Mouse (Mus musculus): Measurements from ENCODE around the gene Pgghg. TPM values are rescaled to one million over a fixed set of nuclear protein-coding genes. Genes with fewer than 3 reads are reported as not detected.

Pgghg gene
- polyA plus RNA-seq, 1 experiment from 2014 or later: 15.8 TPM

DNA sequence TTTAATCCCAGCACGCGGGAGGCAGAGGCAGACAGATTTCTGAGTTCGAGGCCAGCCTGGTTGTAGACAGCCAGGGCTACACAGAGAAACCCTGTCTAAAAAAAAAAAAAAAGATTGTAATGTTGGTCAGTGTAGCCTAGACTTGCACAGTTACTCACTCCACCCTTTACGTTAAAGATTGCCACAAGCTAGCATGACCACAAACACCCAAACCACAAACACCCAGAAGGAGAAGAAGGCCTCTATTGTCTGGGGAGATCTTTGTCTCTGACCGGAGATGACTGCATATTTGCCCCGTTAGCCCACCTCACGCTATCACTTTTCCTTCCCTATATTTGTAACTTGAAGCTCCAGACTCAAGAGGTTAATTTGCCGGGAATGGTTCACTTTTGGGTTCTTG lies 40.5 kb downstream of the Pgghg start:
- WGBS: 90% methylated on average over 8 of the region's 8 CpGs
- Histone ChIP-seq H3K9ac (ENCODE audit: low read length) (no peak overlapping the region), H3K27me3 (ENCODE audit: control insufficient read depth, insufficient read depth, low read length) (no peaks in the 10 kb centered on the region), H3K27ac (ENCODE audit: low read depth, low read length) (no peak overlapping the region), H3K36me3 (ENCODE audit: control insufficient read depth, insufficient read depth, low read length) (no peaks in the 10 kb centered on the region), H3K4me3 (ENCODE audit: low read depth, low read length) (no peak overlapping the region), H3K9me3 (ENCODE audit: control insufficient read depth, low read length) (no peaks in the 10 kb centered on the region; the same call in 1 of the 2 replicates), H3K4me2 (ENCODE audit: low read depth, low read length, severe bottlenecking) (no peak overlapping the region), H3K4me1 (replicated peaks; ENCODE audit: control insufficient read depth, insufficient read depth, low read length) (no peaks in the 10 kb centered on the region)
- ATAC-seq (replicated peaks; ENCODE audit: low FRiP score): no peak
- DNase-seq (ENCODE audit: low spot score): no peak

DNA sequence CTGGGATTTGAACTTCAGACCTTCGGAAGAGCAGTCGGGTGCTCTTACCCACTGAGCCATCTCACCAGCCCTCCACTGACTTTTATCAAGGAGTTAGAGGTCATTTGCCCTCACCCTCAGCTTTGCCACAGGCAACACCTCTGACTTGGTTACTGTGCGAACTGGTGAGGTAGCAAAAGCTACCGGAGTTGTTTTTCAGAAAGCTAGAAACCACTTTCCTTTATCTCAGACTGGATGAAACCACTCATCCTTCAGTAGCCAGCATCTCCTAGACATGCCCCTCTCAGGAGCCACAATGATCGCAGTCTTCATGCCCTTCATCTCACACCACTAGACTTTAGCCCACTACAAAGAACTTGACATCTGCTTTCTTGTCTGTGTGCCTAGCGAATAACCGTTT lies 41.8 kb downstream of the Pgghg start:
- Histone ChIP-seq H3K27ac (ENCODE audit: low read depth, low read length) (no peak overlapping the region), H3K9me3 (ENCODE audit: control insufficient read depth, low read length) (no peaks in the 10 kb centered on the region; the same call in 1 of the 2 replicates), H3K36me3 (ENCODE audit: control insufficient read depth, insufficient read depth, low read length) (no peaks in the 10 kb centered on the region), H3K4me1 (replicated peaks; ENCODE audit: control insufficient read depth, insufficient read depth, low read length) (no peaks in the 10 kb centered on the region), H3K4me3 (ENCODE audit: low read depth, low read length) (no peak overlapping the region), H3K9ac (ENCODE audit: low read length) (no peak overlapping the region), H3K4me2 (ENCODE audit: low read depth, low read length, severe bottlenecking) (no peak overlapping the region), H3K27me3 (ENCODE audit: control insufficient read depth, insufficient read depth, low read length) (no peaks in the 10 kb centered on the region)
- no peak for ATAC-seq (replicated peaks; ENCODE audit: low FRiP score)
- WGBS: 93% methylated on average over 7 of the region's 7 CpGs
- DNase-seq (ENCODE audit: low spot score): no peak

DNA sequence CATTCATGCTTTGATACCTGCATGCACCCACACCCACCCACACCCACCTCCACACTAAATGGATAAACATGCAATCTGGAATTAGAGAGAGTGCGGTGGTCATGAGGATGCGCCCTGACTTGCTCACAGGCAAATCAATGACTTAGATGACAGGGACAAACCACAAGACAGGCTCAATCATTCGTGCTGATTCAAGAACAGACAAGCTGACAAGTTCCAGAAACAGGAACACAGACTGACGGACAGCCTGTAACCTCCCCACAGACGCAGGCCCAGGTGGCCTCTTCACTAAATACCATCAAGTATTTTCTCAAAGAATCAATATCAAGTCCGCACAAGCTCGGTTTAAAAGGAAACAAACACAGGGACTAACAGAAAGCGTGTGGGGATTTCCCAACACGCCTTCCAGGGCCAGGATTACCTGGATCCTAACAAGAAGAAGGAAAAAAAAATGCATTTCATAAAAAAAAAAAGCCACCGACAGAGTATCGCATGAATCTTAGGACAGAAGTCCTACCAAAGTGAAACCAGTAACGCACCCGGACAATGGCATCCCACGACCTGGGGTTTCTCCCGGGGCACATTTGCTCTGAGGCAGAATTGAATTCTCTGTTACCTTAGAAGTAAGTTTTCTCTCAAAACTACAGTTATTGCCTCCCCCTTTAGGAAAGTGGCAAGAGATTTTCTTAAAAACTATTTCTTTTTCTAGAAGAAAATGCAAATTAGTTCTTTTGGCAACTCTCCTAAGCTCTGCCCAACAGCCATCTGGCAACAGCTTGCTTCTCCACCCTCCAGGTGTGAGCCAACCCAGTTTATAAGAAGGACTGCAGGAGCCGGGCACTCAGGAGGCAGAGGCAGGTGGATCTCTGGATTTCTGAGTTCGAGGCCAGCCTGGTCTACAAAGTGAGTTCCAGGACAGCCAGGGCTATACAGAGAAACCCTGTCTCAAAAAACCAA lies 46.3 kb downstream of the Pgghg start:
- H3K9me3 ChIP-seq (ENCODE audit: control insufficient read depth, low read length): no peaks in the 10 kb centered on the region; the same call in 1 of the 2 replicates
- no peak for DNase-seq (ENCODE audit: low spot score)
- H3K4me2 ChIP-seq (ENCODE audit: low read depth, low read length, severe bottlenecking): no peak overlapping the region
- no peaks in the 10 kb centered on the region for H3K36me3 ChIP-seq (ENCODE audit: control insufficient read depth, insufficient read depth, low read length)
- ATAC-seq (replicated peaks; ENCODE audit: low FRiP score): no peak
- no peak overlapping the region for H3K4me3 ChIP-seq (ENCODE audit: low read depth, low read length)
- H3K9ac ChIP-seq (ENCODE audit: low read length): no peak overlapping the region
- no peak overlapping the region for H3K27ac ChIP-seq (ENCODE audit: low read depth, low read length)
- H3K27me3 ChIP-seq (ENCODE audit: control insufficient read depth, insufficient read depth, low read length): no peaks in the 10 kb centered on the region
- H3K4me1 ChIP-seq (replicated peaks; ENCODE audit: control insufficient read depth, insufficient read depth, low read length): no peaks in the 10 kb centered on the region
- WGBS: 89% methylated on average over 17 of the region's 17 CpGs

DNA sequence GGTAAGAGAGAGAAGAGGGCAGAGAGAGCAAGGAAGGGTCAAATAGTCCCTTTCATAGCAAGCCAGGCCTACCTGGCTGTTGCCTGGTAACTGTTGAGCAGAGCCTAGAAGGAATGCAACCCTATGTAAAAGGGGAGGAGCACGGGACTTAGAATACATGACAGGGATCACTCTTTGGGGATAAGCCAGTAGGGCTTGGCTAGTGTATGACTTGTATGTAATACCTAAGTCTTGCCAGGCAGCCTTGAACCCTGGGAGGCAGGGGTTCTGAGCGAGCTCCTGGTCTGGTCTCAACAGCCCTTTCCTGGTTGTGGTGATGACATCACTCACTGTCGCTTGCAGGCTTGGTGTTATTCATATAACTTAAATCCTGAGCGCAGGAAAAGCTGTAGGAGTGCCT lies 47.8 kb downstream of the Pgghg start:
- H3K9me3 ChIP-seq (ENCODE audit: control insufficient read depth, low read length): no peaks in the 10 kb centered on the region; the same call in 1 of the 2 replicates
- no peak overlapping the region for H3K4me2 ChIP-seq (ENCODE audit: low read depth, low read length, severe bottlenecking)
- ATAC-seq (replicated peaks; ENCODE audit: low FRiP score) (no peak), DNase-seq (ENCODE audit: low spot score) (no peak)
- H3K9ac ChIP-seq (ENCODE audit: low read length): no peak overlapping the region
- no peaks in the 10 kb centered on the region for H3K4me1 ChIP-seq (replicated peaks; ENCODE audit: control insufficient read depth, insufficient read depth, low read length)
- no peak overlapping the region for H3K27ac ChIP-seq (ENCODE audit: low read depth, low read length)
- H3K27me3 ChIP-seq (ENCODE audit: control insufficient read depth, insufficient read depth, low read length): no peaks in the 10 kb centered on the region
- no peak overlapping the region for H3K4me3 ChIP-seq (ENCODE audit: low read depth, low read length)
- no peaks in the 10 kb centered on the region for H3K36me3 ChIP-seq (ENCODE audit: control insufficient read depth, insufficient read depth, low read length)
- 75% methylated on average over 4 of the region's 4 CpGs for WGBS

DNA sequence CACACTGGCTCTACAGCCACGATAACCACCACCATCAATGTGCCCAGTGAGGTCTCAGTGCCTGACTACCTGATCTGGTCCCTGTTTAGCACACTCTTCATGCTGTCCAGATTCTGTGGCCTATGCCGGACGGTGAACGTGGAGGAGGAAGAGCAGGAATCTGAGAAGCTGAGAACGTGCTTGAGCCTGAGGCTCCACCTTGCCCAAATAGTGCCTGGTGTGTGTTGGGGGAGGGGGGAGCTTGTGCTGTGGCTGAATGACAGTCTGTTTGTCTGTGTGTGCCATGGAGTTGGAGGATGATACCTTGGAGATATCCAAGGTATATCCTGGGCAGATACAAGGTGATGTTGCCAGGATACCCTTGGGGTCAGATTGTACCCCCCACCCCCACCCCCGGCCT lies 49.0 kb downstream of the Pgghg start:
- H3K4me3 ChIP-seq (ENCODE audit: low read depth, low read length): no peak overlapping the region
- 70% methylated on average over 6 of the region's 6 CpGs for WGBS
- DNase-seq (ENCODE audit: low spot score) (no peak), ATAC-seq (replicated peaks; ENCODE audit: low FRiP score) (no peak)
- no peaks in the 10 kb centered on the region for H3K27me3 ChIP-seq (ENCODE audit: control insufficient read depth, insufficient read depth, low read length)
- no peaks in the 10 kb centered on the region for H3K4me1 ChIP-seq (replicated peaks; ENCODE audit: control insufficient read depth, insufficient read depth, low read length)
- H3K4me2 ChIP-seq (ENCODE audit: low read depth, low read length, severe bottlenecking): no peak overlapping the region
- H3K9ac ChIP-seq (ENCODE audit: low read length): no peak overlapping the region
- H3K9me3 ChIP-seq (ENCODE audit: control insufficient read depth, low read length): no peaks in the 10 kb centered on the region; the same call in 1 of the 2 replicates
- H3K27ac ChIP-seq (ENCODE audit: low read depth, low read length): no peak overlapping the region
- H3K36me3 ChIP-seq (ENCODE audit: control insufficient read depth, insufficient read depth, low read length): no peaks in the 10 kb centered on the region

DNA sequence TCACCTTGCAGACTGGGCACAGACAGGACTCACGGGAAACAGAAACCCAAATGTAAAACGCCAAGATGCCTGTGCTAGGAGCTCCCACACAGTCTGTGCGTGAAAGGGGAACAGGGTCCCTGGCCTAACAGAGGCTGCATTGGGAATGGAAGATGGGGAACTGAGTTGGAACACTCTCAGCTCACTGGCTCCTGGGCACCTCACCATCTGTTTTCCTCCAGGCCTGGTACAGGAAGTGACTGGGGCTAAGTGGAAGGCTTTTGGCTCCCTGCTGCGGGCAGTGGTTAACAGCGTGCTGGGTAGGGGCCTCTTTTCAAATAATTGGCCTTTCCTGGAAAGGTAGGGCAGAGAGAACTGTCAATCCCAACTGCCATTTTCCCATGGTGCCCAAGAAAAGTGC lies 49.4 kb downstream of the Pgghg start:
- ATAC-seq (replicated peaks; ENCODE audit: low FRiP score) (no peak), DNase-seq (ENCODE audit: low spot score) (no peak)
- H3K4me3 ChIP-seq (ENCODE audit: low read depth, low read length): no peak overlapping the region
- no peaks in the 10 kb centered on the region for H3K4me1 ChIP-seq (replicated peaks; ENCODE audit: control insufficient read depth, insufficient read depth, low read length)
- H3K27ac ChIP-seq (ENCODE audit: low read depth, low read length): no peak overlapping the region
- no peak overlapping the region for H3K4me2 ChIP-seq (ENCODE audit: low read depth, low read length, severe bottlenecking)
- no peaks in the 10 kb centered on the region for H3K36me3 ChIP-seq (ENCODE audit: control insufficient read depth, insufficient read depth, low read length)
- 80% methylated on average over 5 of the region's 5 CpGs for WGBS
- H3K27me3 ChIP-seq (ENCODE audit: control insufficient read depth, insufficient read depth, low read length): no peaks in the 10 kb centered on the region
- no peak overlapping the region for H3K9ac ChIP-seq (ENCODE audit: low read length)
- no peaks in the 10 kb centered on the region; the same call in 1 of the 2 replicates for H3K9me3 ChIP-seq (ENCODE audit: control insufficient read depth, low read length)

DNA sequence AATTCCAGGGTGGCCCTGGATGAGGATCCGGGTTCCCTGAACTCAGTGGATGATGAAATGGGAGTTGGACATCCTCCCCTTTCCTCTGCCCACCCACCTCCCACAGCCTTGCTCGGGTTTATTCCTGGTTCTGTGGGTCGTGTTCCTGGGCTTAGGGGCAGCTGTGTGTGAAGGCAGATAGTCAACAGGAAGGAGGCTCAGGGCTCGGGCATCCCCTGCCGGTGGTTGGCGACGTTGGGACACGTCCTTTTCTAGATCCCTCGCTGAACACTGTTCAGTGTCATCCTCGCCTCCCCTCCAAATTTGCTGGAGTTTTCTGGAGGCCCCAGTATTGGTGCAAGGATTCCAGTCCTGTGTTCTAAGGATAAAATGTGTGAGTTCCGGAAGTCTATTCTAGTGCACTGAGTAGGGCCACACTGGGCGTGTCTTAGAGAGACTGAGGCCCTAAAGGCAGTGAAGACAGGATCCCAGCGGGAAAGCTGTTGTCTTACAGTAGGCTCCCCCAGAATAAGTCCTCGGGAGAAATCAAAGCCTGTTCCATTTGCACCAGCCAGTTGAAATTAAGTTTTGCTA lies 50.0 kb downstream of the Pgghg start:
- 91% methylated on average over 14 of the region's 14 CpGs for WGBS
- H3K27ac ChIP-seq (ENCODE audit: low read depth, low read length): no peak overlapping the region
- H3K36me3 ChIP-seq (ENCODE audit: control insufficient read depth, insufficient read depth, low read length): no peaks in the 10 kb centered on the region
- no peak overlapping the region for H3K9ac ChIP-seq (ENCODE audit: low read length)
- no peak overlapping the region for H3K4me2 ChIP-seq (ENCODE audit: low read depth, low read length, severe bottlenecking)
- H3K4me3 ChIP-seq (ENCODE audit: low read depth, low read length): no peak overlapping the region
- no peak for ATAC-seq (replicated peaks; ENCODE audit: low FRiP score)
- DNase-seq (ENCODE audit: low spot score): no peak
- H3K9me3 ChIP-seq (ENCODE audit: control insufficient read depth, low read length): no peaks in the 10 kb centered on the region
- no peaks in the 10 kb centered on the region for H3K4me1 ChIP-seq (replicated peaks; ENCODE audit: control insufficient read depth, insufficient read depth, low read length)
- H3K27me3 ChIP-seq (ENCODE audit: control insufficient read depth, insufficient read depth, low read length): no peaks in the 10 kb centered on the region

Measured in forebrain, embryonic 11.5 days (tissue).